Mouse (Mus musculus): Measurements from ENCODE around the gene Gm17334.

The Gm17334 gene

DNA sequence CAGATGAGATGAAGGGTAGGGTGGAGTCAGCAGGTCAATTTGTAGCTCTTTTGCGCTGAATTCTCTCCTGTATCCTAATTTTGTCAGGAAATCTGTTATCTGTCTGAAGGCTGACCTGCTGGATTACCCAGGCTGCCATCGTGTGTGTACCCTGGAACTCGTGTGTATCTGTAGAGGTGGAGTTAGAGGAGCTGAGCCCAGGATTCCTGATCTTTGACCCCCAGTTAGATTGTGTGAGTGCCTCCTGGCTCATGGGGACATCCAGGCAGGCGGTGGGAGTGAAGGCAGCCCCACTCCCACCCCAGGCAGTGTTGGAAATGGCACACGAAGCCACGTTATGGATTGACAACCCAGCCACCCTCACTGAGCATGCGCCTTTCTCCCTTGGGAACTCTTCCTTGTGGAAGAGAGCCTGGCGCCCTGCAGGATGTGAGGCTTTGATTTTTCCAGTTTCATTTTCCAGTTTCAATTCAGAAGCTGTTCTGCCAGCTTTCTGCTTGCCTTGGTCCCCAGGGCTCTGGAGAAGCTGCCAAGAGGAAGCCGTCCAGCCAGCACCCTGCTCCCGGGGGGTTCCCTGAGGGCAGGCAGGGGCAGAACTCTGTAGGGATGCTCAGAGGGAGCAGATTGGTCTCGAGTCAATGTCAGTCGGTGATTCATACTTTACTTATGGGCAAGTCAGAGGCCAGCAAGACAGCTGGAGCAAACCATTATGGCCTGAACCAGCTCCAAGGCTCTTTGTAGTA is 23.6 kb upstream of the Gm17334 start:
- peak; percentile 87 for DNase-seq (ENCODE audit: low read depth, low spot score)

GRCm38 (mm10) chr11:53795813-53796212 is 22.8 kb upstream of the Gm17334 start:
- DNase-seq (ENCODE audit: low read depth, low spot score), result peak; percentile 91

GRCm38 (mm10) chr11:53794671-53795557 is 21.9 kb upstream of the Gm17334 start:
- peak; percentile 91 for DNase-seq (ENCODE audit: low read depth, low spot score)

GRCm38 (mm10) chr11:53794015-53794414 is 21.0 kb upstream of the Gm17334 start:
- DNase-seq (ENCODE audit: low read depth, low spot score), result no peak

- peak; percentile 45 for DNase-seq (ENCODE audit: low read depth, low spot score)
Observed at GRCm38 (mm10) chr11:53792986-53793385, 20.0 kb upstream of the Gm17334 start.

GRCm38 (mm10) chr11:53789277-53789676 is 16.3 kb upstream of the Gm17334 start:
- DNase-seq (ENCODE audit: low read depth, low spot score), result no peak

- DNase-seq (ENCODE audit: low read depth, low spot score), result no peak
Observed at GRCm38 (mm10) chr11:53788196-53788595, 15.2 kb upstream of the Gm17334 start.

DNA sequence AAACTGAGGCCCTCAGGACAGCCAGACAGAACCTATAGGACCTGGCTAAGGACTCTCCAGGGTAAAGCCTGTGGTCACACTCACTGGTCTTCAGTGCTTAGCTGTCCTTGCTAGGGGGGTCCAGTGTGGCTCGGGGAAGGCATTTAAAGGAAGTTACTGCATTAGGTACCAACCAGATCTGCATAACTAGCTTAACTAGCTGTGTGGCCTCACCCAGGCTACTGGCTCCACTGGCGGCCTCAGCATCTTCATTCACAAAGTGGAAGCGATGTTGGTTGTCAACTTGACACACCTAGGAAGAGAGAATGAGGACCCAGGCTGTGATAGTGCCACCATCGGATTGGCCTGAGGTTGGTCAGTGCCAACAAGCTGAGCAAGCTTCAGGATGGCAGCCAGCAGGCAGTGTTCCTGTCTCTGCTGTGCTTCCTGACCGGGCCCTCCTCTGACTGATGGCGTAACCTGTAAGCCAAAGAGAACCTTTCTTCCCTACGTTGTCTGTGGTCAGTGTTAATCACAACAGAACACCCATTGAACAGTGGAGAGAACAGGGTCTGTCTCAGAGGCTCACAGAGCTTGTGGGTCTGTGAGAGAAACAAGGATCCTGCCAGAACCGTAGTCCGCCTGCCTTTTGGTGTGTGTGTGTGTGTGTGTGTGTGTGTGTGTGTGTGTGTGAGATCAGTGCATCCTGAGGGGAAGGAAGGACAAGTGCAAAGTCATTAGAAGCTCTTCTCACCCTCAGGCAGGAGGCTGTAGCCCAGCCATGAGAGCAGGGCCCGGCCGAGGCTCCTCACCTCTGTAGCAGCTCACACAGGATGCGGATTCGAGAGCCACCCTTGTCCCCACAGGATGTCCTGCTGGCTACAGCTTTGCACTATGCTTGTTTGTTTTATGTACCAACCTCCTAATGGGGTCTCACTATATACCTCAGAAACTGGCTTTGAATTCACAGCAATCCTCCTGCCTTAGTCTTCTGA is 13.4 kb upstream of the Gm17334 start:
- DNase-seq (ENCODE audit: low read depth, low spot score), result no peak

DNA sequence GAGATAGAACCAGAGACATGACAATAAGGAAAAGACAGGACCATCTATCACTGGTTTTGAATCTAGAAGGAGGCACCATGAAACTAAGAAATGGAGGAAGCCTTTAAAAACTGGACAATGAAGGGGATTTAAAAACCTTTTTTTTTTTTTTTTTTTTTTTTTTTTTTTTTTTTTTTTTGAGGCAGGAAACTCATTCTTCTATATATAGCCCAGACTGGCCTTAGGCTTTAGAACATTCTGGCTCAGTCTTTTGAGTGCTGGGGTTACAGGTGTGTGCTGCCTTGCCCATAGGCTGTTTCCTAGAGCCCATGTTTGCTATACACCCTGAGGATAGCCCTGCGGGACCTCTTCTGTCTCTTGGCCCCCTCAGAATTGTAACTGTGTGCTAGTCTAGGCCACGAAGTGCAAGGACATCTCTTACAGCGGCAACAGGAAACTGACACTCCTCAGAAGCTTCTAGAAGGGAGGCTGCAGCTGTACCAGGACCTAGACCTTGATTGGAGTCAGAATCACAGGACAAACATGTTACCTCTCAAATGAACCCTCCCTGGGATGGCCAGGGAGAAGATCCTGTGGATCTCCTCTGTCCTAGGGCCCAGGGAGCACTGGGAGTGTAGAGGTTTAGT is 12.4 kb upstream of the Gm17334 start:
- no peak for DNase-seq (ENCODE audit: low read depth, low spot score)

- no peak for DNase-seq (ENCODE audit: low read depth, low spot score)
Observed at GRCm38 (mm10) chr11:53783288-53783687, 10.3 kb upstream of the Gm17334 start.

GRCm38 (mm10) chr11:53781964-53782363 is 9.0 kb upstream of the Gm17334 start:
- DNase-seq (ENCODE audit: low read depth, low spot score), result no peak

- DNase-seq (ENCODE audit: low read depth, low spot score), result no peak
Observed at GRCm38 (mm10) chr11:53781201-53781775, 8.3 kb upstream of the Gm17334 start.

DNA sequence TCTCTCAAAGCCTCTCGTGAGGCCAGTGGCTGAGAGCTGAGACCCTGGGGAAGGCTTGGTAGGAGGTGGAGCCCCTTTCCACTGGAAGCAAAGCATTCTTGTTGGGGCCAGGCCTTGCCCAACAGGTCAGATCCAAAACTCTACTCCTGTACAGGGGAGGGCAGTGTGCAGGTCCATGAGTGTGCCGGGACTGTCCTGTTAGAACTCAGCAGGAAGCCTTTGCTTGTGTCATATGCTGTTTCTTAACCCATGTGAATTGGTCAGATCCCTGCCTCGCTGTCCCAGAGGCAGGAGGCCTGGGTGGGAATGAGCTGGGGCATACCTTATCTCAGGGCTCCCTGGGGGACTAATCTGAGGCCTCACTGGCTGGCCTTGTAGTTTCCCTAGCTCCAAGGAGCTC is 7.3 kb upstream of the Gm17334 start:
- DNase-seq (ENCODE audit: low read depth, low spot score), result no peak

- DNase-seq (ENCODE audit: low read depth, low spot score), result no peak
Observed at GRCm38 (mm10) chr11:53779808-53780207, 6.8 kb upstream of the Gm17334 start.

DNA sequence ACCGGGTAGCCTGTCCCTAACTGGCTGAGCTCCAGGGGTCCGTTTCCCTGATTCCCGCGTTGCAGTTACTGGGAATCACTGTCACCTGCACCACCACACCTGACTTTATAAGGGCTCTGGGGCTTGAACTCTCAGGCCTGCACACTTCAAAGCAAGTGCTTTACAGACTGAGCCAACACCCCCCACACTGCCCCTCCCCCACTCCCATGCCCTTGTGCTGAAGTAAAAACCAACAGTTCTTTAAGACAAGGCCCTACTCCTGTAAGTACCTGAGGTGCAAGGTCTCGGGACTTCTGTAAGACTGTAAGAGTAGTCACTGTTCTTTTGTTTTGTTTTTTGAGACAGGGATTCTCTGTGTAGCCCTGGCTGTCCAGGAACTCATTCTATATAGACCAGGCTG is 5.5 kb upstream of the Gm17334 start:
- DNase-seq (ENCODE audit: low read depth, low spot score), result no peak

DNA sequence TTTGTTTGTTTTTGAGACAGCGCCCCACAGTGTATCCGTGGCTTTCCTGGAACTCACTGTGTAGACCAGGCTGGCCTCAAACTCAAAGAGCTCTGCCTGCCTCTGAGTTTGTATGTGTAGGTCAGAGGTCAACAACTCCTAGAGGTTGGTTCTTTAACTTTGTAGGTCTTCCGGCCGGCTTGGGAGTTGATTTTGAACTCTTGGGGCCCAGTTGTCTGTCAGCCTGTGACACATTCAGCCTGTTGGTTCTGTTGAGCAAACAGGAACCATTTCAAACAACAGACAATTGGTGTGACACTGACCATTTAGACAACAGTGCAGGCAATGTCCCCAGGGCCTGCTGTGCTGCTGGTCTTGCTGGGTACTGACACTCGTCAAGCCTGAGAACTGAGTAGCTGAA is 4.7 kb upstream of the Gm17334 start:
- DNase-seq (ENCODE audit: low read depth, low spot score), result no peak

- no peak for DNase-seq (ENCODE audit: low read depth, low spot score)
Observed at GRCm38 (mm10) chr11:53774659-53775255, 1.8 kb upstream of the Gm17334 start.

DNA sequence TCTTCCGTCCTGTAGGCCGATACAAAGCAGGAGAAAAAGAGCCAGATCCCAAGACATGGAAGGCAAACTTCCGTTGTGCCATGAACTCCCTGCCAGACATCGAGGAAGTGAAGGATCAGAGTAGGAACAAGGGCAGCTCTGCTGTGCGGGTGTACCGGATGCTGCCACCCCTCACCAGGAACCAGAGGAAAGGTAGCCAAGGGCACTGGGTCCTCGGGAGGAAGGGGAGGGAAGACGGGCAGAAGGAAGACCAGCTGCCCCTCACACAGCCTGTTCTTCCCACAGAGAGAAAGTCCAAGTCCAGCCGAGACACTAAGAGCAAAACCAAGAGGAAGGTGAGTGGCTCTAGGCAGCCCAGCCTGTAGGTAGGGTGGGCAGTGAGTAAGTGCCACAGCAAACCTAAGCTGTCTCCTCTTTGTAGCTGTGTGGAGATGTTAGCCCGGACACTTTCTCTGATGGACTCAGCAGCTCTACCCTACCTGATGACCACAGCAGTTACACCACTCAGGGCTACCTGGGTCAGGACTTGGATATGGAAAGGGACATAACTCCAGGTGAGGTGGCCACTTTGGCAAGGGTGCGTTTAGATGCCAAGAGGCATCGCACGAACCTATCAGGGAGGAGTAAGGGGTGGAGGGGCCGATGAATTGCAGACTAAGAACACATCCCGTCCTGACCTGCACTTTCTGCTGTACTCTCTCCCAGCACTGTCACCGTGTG is 814 bp upstream of the Gm17334 start:
- no peak for DNase-seq (ENCODE audit: low read depth, low spot score)

DNA sequence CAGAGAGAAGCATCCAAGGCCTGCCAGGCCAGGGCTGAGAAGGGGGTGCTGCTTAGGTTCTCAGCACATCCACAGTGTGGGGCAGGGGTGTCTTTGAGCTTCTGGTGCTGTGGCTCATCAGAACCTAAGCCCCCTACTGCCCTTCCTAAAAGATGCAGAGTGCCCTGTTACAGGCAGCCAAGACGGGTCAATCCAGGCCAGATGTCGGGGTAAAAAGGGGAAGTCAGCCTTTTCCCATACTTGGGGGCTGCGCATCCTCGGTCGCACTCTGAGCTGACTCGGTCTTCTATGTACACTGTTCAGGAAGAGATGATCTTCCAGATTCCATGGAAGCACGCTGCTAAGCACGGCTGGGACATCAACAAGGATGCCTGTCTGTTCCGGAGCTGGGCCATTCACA is 451 bp downstream of the Gm17334 start:
- DNase-seq (ENCODE audit: low read depth, low spot score), result no peak

All from 3T3-L1 (cell line).